Mouse (Mus musculus): ENCODE data around the gene Cpt1b. TPM values are rescaled to one million over a fixed set of nuclear protein-coding genes. Genes with fewer than 3 reads are reported as not detected.

The Cpt1b gene
- total RNA-seq (2021) = 101 and 132 TPM in 2 replicates
- long read RNA-seq, transcript Cpt1b-201 (19 exons, 2,895 nt) = major isoform, 68 of 102 reads
- long read RNA-seq, partial matches to known transcripts = 27 of 102 reads
- long read RNA-seq, other reads (novel, unspliced or antisense) = 7 of 102 reads

GRCm38 (mm10) chr15:89425711-89426121, at the start of gene Cpt1b:
Cpt1b (minus strand) TSS chr15:89425863.
- no peak for DNase-seq

- no peak for DNase-seq
Measured at GRCm38 (mm10) chr15:89475293-89475600, 49.6 kb upstream of the Cpt1b start.

GRCm38 (mm10) chr15:89474596-89475292, 49.1 kb upstream of the Cpt1b start:
- DNase-seq = no peak

- no peak for DNase-seq
Measured at GRCm38 (mm10) chr15:89473921-89474320, 48.3 kb upstream of the Cpt1b start.

GRCm38 (mm10) chr15:89473370-89473769, 47.7 kb upstream of the Cpt1b start:
- no peak for DNase-seq

- DNase-seq = no peak
Measured at GRCm38 (mm10) chr15:89471476-89471875, 45.8 kb upstream of the Cpt1b start.

- DNase-seq = no peak
Measured at GRCm38 (mm10) chr15:89468577-89468976, 42.9 kb upstream of the Cpt1b start.

GRCm38 (mm10) chr15:89465052-89465451, 39.4 kb upstream of the Cpt1b start:
- no peak for DNase-seq

GRCm38 (mm10) chr15:89463334-89464235, 37.9 kb upstream of the Cpt1b start:
- no peak for DNase-seq

GRCm38 (mm10) chr15:89462176-89462575, 36.5 kb upstream of the Cpt1b start:
- no peak for DNase-seq

- no peak for DNase-seq
Measured at GRCm38 (mm10) chr15:89461321-89461720, 35.7 kb upstream of the Cpt1b start.

- DNase-seq = no peak
Measured at GRCm38 (mm10) chr15:89460298-89460697, 34.6 kb upstream of the Cpt1b start.

GRCm38 (mm10) chr15:89459821-89460220, 34.2 kb upstream of the Cpt1b start:
- no peak for DNase-seq

GRCm38 (mm10) chr15:89458942-89459341, 33.3 kb upstream of the Cpt1b start:
- no peak for DNase-seq

GRCm38 (mm10) chr15:89455642-89456041, 30.0 kb upstream of the Cpt1b start:
- DNase-seq = no peak

- DNase-seq = no peak
Measured at GRCm38 (mm10) chr15:89454857-89455256, 29.2 kb upstream of the Cpt1b start.

- peak; percentile 32 for DNase-seq
Measured at GRCm38 (mm10) chr15:89453865-89454478, 28.3 kb upstream of the Cpt1b start, which contains the start of gene Mapk8ip2. Mapk8ip2 (plus strand) TSS chr15:89453913.

- peak; percentile 76 for DNase-seq
Measured at GRCm38 (mm10) chr15:89452906-89453864, 27.5 kb upstream of the Cpt1b start.

GRCm38 (mm10) chr15:89442486-89443070, 16.9 kb upstream of the Cpt1b start:
- no peak for DNase-seq

- no peak for DNase-seq
Measured at GRCm38 (mm10) chr15:89435878-89436277, 10.2 kb upstream of the Cpt1b start.

GRCm38 (mm10) chr15:89434136-89434535, 8.5 kb upstream of the Cpt1b start:
- DNase-seq = no peak

Data from adrenal gland, postnatal 25 days (tissue).